Mouse (Mus musculus): ENCODE data around the gene Vmn1r75.

Vmn1r75 gene

DNA sequence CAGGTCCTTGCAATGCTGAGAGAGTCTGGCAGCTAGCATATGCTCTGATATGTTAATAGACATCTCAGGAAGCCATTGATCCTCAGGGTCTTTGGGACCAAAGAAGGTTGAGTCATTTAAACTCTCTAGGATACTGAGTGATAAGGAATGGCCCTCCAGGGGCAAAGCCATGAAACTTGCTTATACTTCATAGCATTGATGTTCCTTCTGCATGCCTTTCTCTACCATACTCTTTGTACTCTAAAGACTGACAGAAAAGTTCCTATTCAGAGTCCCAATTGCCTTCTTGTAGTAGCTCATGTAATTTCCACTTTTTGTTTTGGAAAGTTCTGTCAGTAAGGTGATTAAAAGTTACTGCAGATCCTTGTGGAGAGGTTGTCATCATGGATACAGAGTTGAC lies at the start of gene Vmn1r75:
TSS of gene Vmn1r75 (plus strand) at position 301 of the 400 bp plus-strand sequence.
- in situ Hi-C loops (cut with MboI, MseI): no loop called here

DNA sequence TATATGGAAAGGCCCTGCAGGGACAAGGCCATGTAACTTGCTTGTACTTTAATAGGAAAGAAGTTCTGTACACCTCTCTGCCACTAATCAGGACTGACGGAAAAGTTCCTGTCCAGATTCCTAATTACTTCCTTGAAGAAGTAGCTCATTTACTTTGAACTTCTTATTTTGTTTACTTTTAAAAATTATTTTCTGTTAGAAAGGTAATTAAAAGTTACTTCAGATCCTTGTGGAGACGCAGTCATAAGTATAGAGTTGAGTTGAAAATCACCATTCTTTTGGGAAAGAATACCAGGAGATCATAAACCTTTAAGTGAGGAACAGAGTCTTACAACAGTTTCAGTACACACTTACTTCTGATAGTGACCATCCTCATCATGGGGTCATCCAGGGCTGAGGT lies 40.8 kb upstream of the Vmn1r75 start, which contains the start of gene Vmn1r74:
TSS of gene Vmn1r74 (plus strand) at position 301 of the 400 bp plus-strand sequence.
- in situ Hi-C loops (cut with MboI, MseI): no loop called here

Data from T-helper 1 cell (primary cell).